Mouse (Mus musculus): ENCODE data around the gene Hivep2.

Gene Hivep2

GRCm38 (mm10) chr10:14179424-14180339, 213.8 kb downstream of the Hivep2 start:
- peak; percentile 51 for DNase-seq

- no peak for DNase-seq
Measured at GRCm38 (mm10) chr10:14186352-14186976, 220.6 kb downstream of the Hivep2 start.

- DNase-seq, result no peak
Measured at GRCm38 (mm10) chr10:14189050-14189449, 223.2 kb downstream of the Hivep2 start.

- DNase-seq, result peak; percentile 57
Measured at GRCm38 (mm10) chr10:14191202-14191601, 225.3 kb downstream of the Hivep2 start.

GRCm38 (mm10) chr10:14192156-14192555, 226.3 kb downstream of the Hivep2 start:
- no peak for DNase-seq

GRCm38 (mm10) chr10:14193702-14194101, 227.8 kb downstream of the Hivep2 start:
- DNase-seq, result no peak

- no peak for DNase-seq
Measured at GRCm38 (mm10) chr10:14195778-14196650, 230.1 kb downstream of the Hivep2 start.

GRCm38 (mm10) chr10:14196785-14197184, 230.9 kb downstream of the Hivep2 start:
- no peak for DNase-seq

- DNase-seq, result no peak
Measured at GRCm38 (mm10) chr10:14197261-14197660, 231.4 kb downstream of the Hivep2 start.

- DNase-seq, result no peak
Measured at GRCm38 (mm10) chr10:14199332-14199731, 233.5 kb downstream of the Hivep2 start.

GRCm38 (mm10) chr10:14200310-14200709, 234.4 kb downstream of the Hivep2 start:
- peak; percentile 84 for DNase-seq
